Mouse (Mus musculus): ENCODE results near the gene C1qtnf1. TPM values are rescaled to one million over a fixed set of nuclear protein-coding genes. Genes with fewer than 3 reads are reported as not detected.

Gene C1qtnf1
- polyA plus RNA-seq, 1 experiment from 2014 or later = 4.4 TPM

DNA sequence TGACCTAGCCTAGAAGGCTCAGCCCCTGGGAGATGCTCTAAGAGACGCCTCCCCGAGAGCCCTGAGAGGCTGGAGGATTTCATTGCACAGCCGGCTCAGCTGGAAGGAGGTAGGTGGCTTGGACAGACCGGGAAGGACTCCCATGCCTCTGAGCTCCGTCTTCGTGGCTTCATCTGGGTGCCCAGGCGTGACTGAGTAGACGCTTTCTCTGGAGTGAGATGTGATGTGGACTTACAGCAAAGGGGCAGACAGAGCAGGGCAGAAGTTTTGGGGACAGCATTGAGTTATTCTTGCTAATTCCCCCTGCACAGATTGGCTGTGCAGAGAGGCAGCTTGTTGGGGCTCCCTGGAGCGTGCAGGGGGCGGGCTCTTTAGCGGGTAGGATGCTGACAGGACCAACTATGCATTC, 461 bp downstream of the C1qtnf1 start:
- Histone ChIP-seq H3K4me2 (ENCODE audit: low read length) (peak overlapping the region; percentile 46), H3K9me3 (ENCODE audit: control insufficient read depth, low read length) (no peaks in the 10 kb centered on the region), H3K27ac (ENCODE audit: low read depth, low read length) (peak overlapping the region; percentile 36; the same call in 1 of the 2 replicates), H3K9ac (ENCODE audit: low read depth, low read length) (peak overlapping the region; percentile 20), H3K36me3 (ENCODE audit: control insufficient read depth, insufficient read depth, low read length) (no peaks in the 10 kb centered on the region), H3K4me3 (ENCODE audit: low read length) (peak overlapping the region; percentile 30), H3K27me3 (replicated peaks; ENCODE audit: control insufficient read depth, insufficient read depth, low read length) (no peaks in the 10 kb centered on the region), H3K4me1 (ENCODE audit: control insufficient read depth, insufficient read depth, low read depth, low read length) (peaks cover 28% of the 10 kb centered on the region)
- no peak for ATAC-seq
- 11% methylated on average over 11 of the region's 11 CpGs for WGBS

DNA sequence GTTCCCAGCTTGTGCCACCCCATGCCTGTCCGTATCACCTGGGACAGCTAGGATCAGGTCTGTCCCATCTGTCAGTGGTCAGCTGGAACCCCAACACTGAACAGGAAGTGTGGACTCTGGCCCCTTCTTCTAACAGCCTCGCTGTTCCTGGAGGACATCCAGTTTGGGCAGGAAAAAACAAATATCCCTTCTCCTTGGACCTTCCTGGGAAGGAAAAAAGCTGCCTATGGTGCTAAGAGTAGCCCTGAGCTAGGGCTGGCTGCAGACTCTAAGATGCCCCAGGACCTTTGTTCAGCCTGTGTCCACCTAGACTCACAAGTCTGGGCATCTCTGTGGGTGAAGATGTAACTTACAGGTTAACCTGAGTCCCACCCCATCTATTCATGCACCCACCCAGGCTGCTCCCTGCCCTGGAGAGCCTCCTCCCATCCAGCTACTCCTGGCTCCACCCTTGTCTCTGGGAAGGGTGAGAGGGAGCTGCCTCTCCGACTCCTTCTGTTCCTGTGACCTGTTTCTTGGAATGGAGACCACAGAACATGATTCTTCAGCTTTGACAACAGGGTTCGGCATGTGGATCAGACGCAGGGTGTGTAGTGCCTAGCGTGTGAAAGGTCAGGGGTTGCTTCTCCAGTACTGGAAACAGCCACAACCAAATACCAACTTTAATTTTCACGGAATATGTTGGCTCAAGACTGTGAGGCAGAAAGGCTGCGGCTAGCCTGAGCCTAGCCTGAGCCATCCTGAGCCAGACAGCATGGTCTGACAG, 1.1 kb downstream of the C1qtnf1 start:
- peaks cover 27% of the 10 kb centered on the region for H3K4me1 ChIP-seq (ENCODE audit: control insufficient read depth, insufficient read depth, low read depth, low read length)
- H3K4me3 ChIP-seq (ENCODE audit: low read length) = peak overlapping the region; percentile 30
- peak overlapping the region; percentile 25 for H3K9ac ChIP-seq (ENCODE audit: low read depth, low read length)
- 0 out of 2 replicates have a peak overlapping the region, but pooled peaks have one; percentile 36 for H3K27ac ChIP-seq (ENCODE audit: low read depth, low read length)
- WGBS = 63% methylated on average over 8 of the region's 8 CpGs
- ATAC-seq = no peak
- peak overlapping the region; percentile 46 for H3K4me2 ChIP-seq (ENCODE audit: low read length)
- no peaks in the 10 kb centered on the region for H3K9me3 ChIP-seq (ENCODE audit: control insufficient read depth, low read length)
- no peaks in the 10 kb centered on the region for H3K36me3 ChIP-seq (ENCODE audit: control insufficient read depth, insufficient read depth, low read length)
- H3K27me3 ChIP-seq (replicated peaks; ENCODE audit: control insufficient read depth, insufficient read depth, low read length) = no peaks in the 10 kb centered on the region

DNA sequence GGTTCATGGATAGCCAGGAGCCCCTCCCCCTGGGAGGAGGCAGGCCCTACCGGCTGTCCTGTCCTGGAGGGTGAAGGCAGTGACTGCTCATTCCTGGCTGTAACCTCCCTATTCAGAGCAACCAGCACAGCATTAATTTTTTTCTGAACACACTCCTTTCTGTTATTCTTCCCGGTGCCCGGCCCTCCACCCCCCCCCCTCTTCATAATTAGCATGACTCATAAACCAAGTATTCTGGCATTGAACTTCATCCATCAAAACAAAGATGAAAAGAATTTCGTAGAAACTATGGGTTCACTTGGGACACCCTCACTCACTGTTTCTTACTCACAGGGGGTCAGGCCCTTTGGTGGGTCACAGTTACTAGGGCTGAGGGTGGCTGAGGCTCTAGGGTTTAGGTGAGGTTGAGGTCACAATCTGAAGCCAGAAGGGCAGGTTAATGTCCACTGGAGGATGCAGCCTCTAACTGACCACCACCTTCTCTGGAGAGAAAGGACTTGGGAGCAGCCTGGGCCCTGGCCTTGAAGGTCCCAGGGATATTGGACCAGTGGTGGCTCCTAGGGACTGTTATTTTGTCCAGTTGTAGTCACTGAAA, 2.4 kb downstream of the C1qtnf1 start:
- H3K9me3 ChIP-seq (ENCODE audit: control insufficient read depth, low read length) = no peaks in the 10 kb centered on the region
- H3K4me2 ChIP-seq (ENCODE audit: low read length) = peak overlapping the region; percentile 27; the same call in 1 of the 2 replicates
- 30% methylated on average over 4 of the region's 4 CpGs for WGBS
- no peak overlapping the region for H3K4me3 ChIP-seq (ENCODE audit: low read length)
- H3K27ac ChIP-seq (ENCODE audit: low read depth, low read length) = no peak overlapping the region
- H3K36me3 ChIP-seq (ENCODE audit: control insufficient read depth, insufficient read depth, low read length) = no peaks in the 10 kb centered on the region
- peaks cover 27% of the 10 kb centered on the region for H3K4me1 ChIP-seq (ENCODE audit: control insufficient read depth, insufficient read depth, low read depth, low read length)
- no peak overlapping the region for H3K9ac ChIP-seq (ENCODE audit: low read depth, low read length)
- no peaks in the 10 kb centered on the region for H3K27me3 ChIP-seq (replicated peaks; ENCODE audit: control insufficient read depth, insufficient read depth, low read length)
- no peak for ATAC-seq

GRCm38 (mm10) chr11:118431100-118431948, 3.3 kb downstream of the C1qtnf1 start:
- Histone ChIP-seq H3K4me3 (ENCODE audit: low read length) (no peak overlapping the region), H3K36me3 (ENCODE audit: control insufficient read depth, insufficient read depth, low read length) (no peaks in the 10 kb centered on the region), H3K27ac (ENCODE audit: low read depth, low read length) (no peak overlapping the region), H3K27me3 (replicated peaks; ENCODE audit: control insufficient read depth, insufficient read depth, low read length) (no peaks in the 10 kb centered on the region), H3K4me2 (ENCODE audit: low read length) (no peak overlapping the region), H3K9ac (ENCODE audit: low read depth, low read length) (no peak overlapping the region), H3K9me3 (ENCODE audit: control insufficient read depth, low read length) (no peaks in the 10 kb centered on the region), H3K4me1 (ENCODE audit: control insufficient read depth, insufficient read depth, low read depth, low read length) (peaks cover 28% of the 10 kb centered on the region)
- ATAC-seq = no peak
- 74% methylated on average over 16 of the region's 16 CpGs for WGBS

DNA sequence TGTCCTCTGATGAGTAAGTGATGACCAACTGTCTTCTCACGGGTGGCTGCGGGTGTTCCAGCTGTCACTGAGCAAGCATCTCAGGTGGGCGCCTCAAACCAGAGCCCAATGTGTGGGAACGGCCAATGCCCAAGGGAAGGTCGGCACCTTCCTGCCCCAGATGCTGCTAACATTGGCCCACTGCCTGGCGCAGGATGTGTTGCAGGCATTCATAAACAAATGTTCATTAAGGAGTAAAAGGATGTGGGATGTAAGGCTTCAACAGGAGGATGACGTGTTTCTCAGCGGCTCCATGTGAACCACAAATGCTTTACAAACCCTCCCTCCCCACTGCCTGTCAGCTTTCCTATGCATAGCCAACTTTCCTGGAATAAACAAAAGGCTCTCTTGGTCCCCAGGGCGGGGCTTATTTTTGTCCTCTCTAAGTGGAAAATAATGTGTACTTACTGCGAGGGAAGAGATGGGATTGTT, 5.4 kb downstream of the C1qtnf1 start:
- Histone ChIP-seq H3K4me2 (ENCODE audit: low read length) (peak overlapping the region; percentile 41), H3K9ac (ENCODE audit: low read depth, low read length) (peak overlapping the region; percentile 18; the same call in 1 of the 2 replicates), H3K27ac (ENCODE audit: low read depth, low read length) (no peak overlapping the region), H3K27me3 (replicated peaks; ENCODE audit: control insufficient read depth, insufficient read depth, low read length) (no peaks in the 10 kb centered on the region), H3K4me1 (ENCODE audit: control insufficient read depth, insufficient read depth, low read depth, low read length) (peaks cover 31% of the 10 kb centered on the region), H3K4me3 (ENCODE audit: low read length) (no peak overlapping the region), H3K36me3 (ENCODE audit: control insufficient read depth, insufficient read depth, low read length) (no peaks in the 10 kb centered on the region), H3K9me3 (ENCODE audit: control insufficient read depth, low read length) (no peaks in the 10 kb centered on the region)
- ATAC-seq = no peak
- 59% methylated on average over 10 of the region's 10 CpGs for WGBS

GRCm38 (mm10) chr11:118434093-118434492, 6.1 kb downstream of the C1qtnf1 start:
- peak overlapping the region; percentile 41 for H3K4me2 ChIP-seq (ENCODE audit: low read length)
- peak overlapping the region; percentile 39 for H3K27ac ChIP-seq (ENCODE audit: low read depth, low read length)
- no peaks in the 10 kb centered on the region for H3K36me3 ChIP-seq (ENCODE audit: control insufficient read depth, insufficient read depth, low read length)
- no peaks in the 10 kb centered on the region for H3K27me3 ChIP-seq (replicated peaks; ENCODE audit: control insufficient read depth, insufficient read depth, low read length)
- peaks cover 32% of the 10 kb centered on the region for H3K4me1 ChIP-seq (ENCODE audit: control insufficient read depth, insufficient read depth, low read depth, low read length)
- no peaks in the 10 kb centered on the region for H3K9me3 ChIP-seq (ENCODE audit: control insufficient read depth, low read length)
- no peak for ATAC-seq
- 46% methylated on average over 13 of the region's 13 CpGs for WGBS
- no peak overlapping the region; the same call in 1 of the 2 replicates for H3K4me3 ChIP-seq (ENCODE audit: low read length)
- H3K9ac ChIP-seq (ENCODE audit: low read depth, low read length) = peak overlapping the region; percentile 18; the same call in 1 of the 2 replicates

DNA sequence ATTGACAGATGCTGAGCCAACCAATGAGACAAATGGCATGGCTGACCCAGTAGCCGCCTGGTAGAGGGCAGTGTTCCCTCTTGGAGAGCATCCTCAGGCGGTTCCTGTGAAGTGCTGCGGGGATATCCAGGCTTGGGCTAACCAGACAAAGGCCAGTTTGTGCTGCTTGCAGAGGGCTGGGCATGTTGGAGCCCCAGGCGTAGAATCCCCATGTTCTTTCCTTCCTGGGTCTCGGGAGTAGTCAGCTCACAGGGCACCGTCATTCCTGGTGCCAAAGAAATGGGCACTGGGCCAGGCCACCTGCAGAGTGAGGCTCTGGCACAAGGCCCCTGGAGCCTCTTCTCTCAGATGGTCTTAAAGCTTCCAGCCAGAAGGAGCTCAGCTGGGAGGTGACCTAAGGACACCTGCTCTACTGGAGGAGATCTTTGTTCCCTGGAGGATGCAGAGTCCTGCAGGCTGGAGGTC, 8.5 kb downstream of the C1qtnf1 start:
- WGBS = 22% methylated on average over 6 of the region's 6 CpGs
- Histone ChIP-seq H3K4me2 (ENCODE audit: low read length) (no peak overlapping the region), H3K27me3 (replicated peaks; ENCODE audit: control insufficient read depth, insufficient read depth, low read length) (no peaks in the 10 kb centered on the region), H3K9ac (ENCODE audit: low read depth, low read length) (no peak overlapping the region), H3K27ac (ENCODE audit: low read depth, low read length) (peak overlapping the region; percentile 56; the same call in 1 of the 2 replicates), H3K4me1 (ENCODE audit: control insufficient read depth, insufficient read depth, low read depth, low read length) (peaks cover 30% of the 10 kb centered on the region), H3K36me3 (ENCODE audit: control insufficient read depth, insufficient read depth, low read length) (no peaks in the 10 kb centered on the region), H3K9me3 (ENCODE audit: control insufficient read depth, low read length) (no peaks in the 10 kb centered on the region), H3K4me3 (ENCODE audit: low read length) (no peak overlapping the region)
- ATAC-seq = peak; percentile 81

DNA sequence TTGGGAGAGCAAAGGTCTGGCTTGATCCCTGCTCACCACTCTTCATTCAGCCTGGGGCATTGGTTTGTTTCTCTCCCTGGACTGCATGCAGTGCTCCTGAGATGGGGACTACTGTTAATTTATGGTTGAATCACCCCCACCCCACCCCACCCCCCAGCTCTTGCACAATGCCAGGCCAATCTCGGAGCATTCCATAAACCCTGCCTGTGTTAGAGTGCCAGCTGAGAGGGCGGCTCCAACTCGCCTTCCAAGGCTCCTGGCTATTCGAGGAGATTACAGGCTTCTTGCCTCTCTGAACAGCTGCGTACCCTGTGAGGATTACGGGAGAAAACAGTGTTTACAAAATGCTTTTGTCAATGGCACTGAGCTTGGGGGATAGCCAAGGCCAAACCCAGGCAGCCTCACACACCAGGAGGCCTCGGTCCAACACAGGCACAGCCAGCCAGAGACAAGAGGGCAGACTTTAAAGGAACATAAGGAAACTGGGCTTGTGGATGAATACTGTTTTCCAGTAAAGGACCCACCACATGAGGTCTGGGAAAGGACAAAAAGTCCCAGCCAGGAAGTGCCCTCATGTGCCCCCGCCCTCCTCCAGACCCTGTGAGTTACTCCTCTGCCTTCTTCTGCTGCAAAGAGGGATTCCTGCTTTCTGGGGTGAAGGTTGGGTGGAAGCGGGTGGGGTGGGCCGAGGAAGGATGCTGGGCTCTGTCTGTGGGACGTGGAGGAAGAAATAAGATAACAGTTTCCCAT, 10.8 kb downstream of the C1qtnf1 start:
- Histone ChIP-seq H3K9ac (ENCODE audit: low read depth, low read length) (no peak overlapping the region; the same call in 1 of the 2 replicates), H3K9me3 (ENCODE audit: control insufficient read depth, low read length) (no peaks in the 10 kb centered on the region), H3K4me1 (ENCODE audit: control insufficient read depth, insufficient read depth, low read depth, low read length) (peaks cover 30% of the 10 kb centered on the region), H3K27ac (ENCODE audit: low read depth, low read length) (peak overlapping the region; percentile 54), H3K4me3 (ENCODE audit: low read length) (no peak overlapping the region), H3K27me3 (replicated peaks; ENCODE audit: control insufficient read depth, insufficient read depth, low read length) (no peaks in the 10 kb centered on the region), H3K36me3 (ENCODE audit: control insufficient read depth, insufficient read depth, low read length) (no peaks in the 10 kb centered on the region), H3K4me2 (ENCODE audit: low read length) (peak overlapping the region; percentile 17; the same call in 1 of the 2 replicates)
- WGBS = 19% methylated on average over 11 of the region's 11 CpGs
- ATAC-seq = peak; percentile 28; the same call in 1 of the 2 replicates

Data from hindbrain, embryonic 16.5 days (tissue).